9 mouse cellular contexts compared by ENCODE assay signal in genomic region chr8:121220103-121220899, GRCm38 (mm10).
DNase-seq lines count a peak whose midpoint lies in the region; ATAC-seq and TF ChIP-seq lines count a peak whose summit lies in the region.
"Had no signal": no experiment of that assay in that cellular context is flagged by ENCODE, and none has a peak within 500 bp of the region (broad histone marks: within the 10 kb centered on the region; RNA-seq: fewer than 3 reads in every experiment).

No protein-coding gene starts in this region.

- H3K4me1 ChIP-seq in liver, postnatal 0 days (ENCODE audit: insufficient read depth): no peaks in the 10 kb centered on the region
- peaks cover 11% of the 10 kb centered on the region; the same call in 1 of the 2 replicates for H3K4me1 ChIP-seq in hindbrain, embryonic 13.5 days (replicated peaks)

- H3K9me3 ChIP-seq in liver, postnatal 0 days (ENCODE audit: low read length): 0 out of 2 replicates have a peak, but pooled peaks cover 2% of the 10 kb centered on the region
- H3K9me3 ChIP-seq in hindbrain, embryonic 13.5 days: no peaks in the 10 kb centered on the region
- H3K9me3 ChIP-seq: forebrain, embryonic 13.5 days had no signal

- H3K4me2 ChIP-seq in liver, postnatal 0 days (ENCODE audit: low read depth, low read length): no peak overlapping the region
- 0 out of 2 replicates have a peak overlapping the region, but pooled peaks have one; percentile 4 for H3K4me2 ChIP-seq in hindbrain, embryonic 13.5 days
- H3K4me2 ChIP-seq: forebrain, embryonic 13.5 days had no signal

- H3K36me3 ChIP-seq in liver, postnatal 0 days (replicated peaks; ENCODE audit: insufficient read depth, low read length): no peaks in the 10 kb centered on the region
- H3K36me3 ChIP-seq in hindbrain, embryonic 13.5 days: no peaks in the 10 kb centered on the region

- no peak overlapping the region for H3K27ac ChIP-seq in liver, postnatal 0 days (ENCODE audit: low read depth)
- no peak overlapping the region for H3K27ac ChIP-seq in hindbrain, embryonic 13.5 days
- H3K27ac ChIP-seq: forebrain, embryonic 13.5 days had no signal

- WGBS in liver, postnatal 0 days (ENCODE audit: insufficient replicate concordance): 35% methylated on average over 33 of the region's 33 CpGs
- WGBS in hindbrain, embryonic 13.5 days: 52% methylated on average over 33 of the region's 33 CpGs

- no peak overlapping the region for H3K4me3 ChIP-seq in liver, postnatal 0 days (ENCODE audit: low read depth, low read length)
- H3K4me3 ChIP-seq in hindbrain, embryonic 13.5 days: no peak overlapping the region
- H3K4me3 ChIP-seq: forebrain, embryonic 13.5 days had no signal

- ATAC-seq in liver, postnatal 0 days: no peak
- ATAC-seq in hindbrain, embryonic 13.5 days (ENCODE audit: low FRiP score): no peak
- ATAC-seq: forebrain, embryonic 13.5 days had no signal

- no peak for TF ChIP-seq CTCF in liver, postnatal 0 days (IDR thresholded peaks at IDR 0.05; ENCODE audit: low read depth)

- peak; percentile 12 for DNase-seq in liver
- no peak for DNase-seq in liver, postnatal 0 days
- DNase-seq in embryo, embryonic 11 days: peak; percentile 79
- peak; percentile 41 for DNase-seq in retina, embryonic 14.5 days (ENCODE audit: low spot score)
- no peak for DNase-seq in adrenal gland, postnatal 36 days
- no peak for DNase-seq in frontal cortex, postnatal 25 days (ENCODE audit: low spot score in 2 of 2)
- DNase-seq in layer of hippocampus, postnatal 10 days (ENCODE audit: low spot score in 2 of 2): no peak

- no peak overlapping the region for H3K9ac ChIP-seq in liver, postnatal 0 days (replicated peaks)
- no peak overlapping the region for H3K9ac ChIP-seq in hindbrain, embryonic 13.5 days
- H3K9ac ChIP-seq: forebrain, embryonic 13.5 days had no signal

- H3K27me3 ChIP-seq in liver, postnatal 0 days (ENCODE audit: insufficient read depth, low read length): peaks cover 5% of the 10 kb centered on the region; the same call in 1 of the 2 replicates
- peaks cover 22% of the 10 kb centered on the region; the same call in 1 of the 2 replicates for H3K27me3 ChIP-seq in hindbrain, embryonic 13.5 days

- no peak for TF ChIP-seq EP300 in liver, postnatal 0 days (IDR thresholded peaks at IDR 0.05; ENCODE audit: low read depth)

Comparison
In these comparisons a context has a peak if more than half of its experiments do, and no peak if none do; other contexts are left out.
1. DNase-seq: peak in liver (single experiment), embryo, embryonic 11 days (single experiment) and retina, embryonic 14.5 days (single experiment); none in liver, postnatal 0 days (single experiment), adrenal gland, postnatal 36 days (0 of 2), frontal cortex, postnatal 25 days (0 of 2) and layer of hippocampus, postnatal 10 days (0 of 2).